Mouse (Mus musculus): ENCODE measurements around the gene Rasal2. TPM values are rescaled to one million over a fixed set of nuclear protein-coding genes. Genes with fewer than 3 reads are reported as not detected.

Rasal2 gene
- total RNA-seq, 2 experiments from 2014 or later: 87.6 to 90.9 TPM

DNA sequence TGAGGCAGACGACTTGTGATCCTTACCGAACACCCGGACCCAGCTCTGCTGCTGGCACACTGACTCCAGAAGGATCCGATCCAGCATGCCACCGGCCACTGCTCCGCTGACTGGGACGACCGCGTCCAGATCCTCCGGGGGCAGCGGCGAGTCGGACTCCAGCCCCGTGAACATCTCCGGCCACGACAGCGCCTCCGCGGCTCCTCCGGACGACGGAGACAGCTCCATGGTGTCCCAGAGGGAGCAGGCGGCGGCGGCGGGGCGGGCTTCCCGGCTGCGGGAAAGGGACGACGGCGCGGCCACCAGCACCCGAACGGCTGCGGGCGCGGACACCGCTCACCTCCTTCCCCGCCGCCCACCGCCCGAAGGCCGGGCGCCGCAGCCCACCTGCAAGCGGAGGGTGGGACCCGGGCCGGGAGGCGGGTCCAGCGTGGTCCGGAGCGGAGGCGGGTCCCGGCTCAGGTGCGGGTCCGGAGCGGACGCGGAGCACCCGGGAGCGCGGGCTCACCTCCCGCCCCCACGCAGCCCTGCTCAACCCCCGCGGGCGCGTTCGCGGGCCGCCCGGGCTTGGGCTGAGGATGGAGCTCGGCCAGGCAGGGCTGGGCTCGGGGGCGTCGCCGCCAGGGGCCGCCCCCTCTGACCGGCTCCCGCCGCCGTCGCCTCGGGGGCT, 549 bp downstream of the Rasal2 start:
- TF ChIP-seq CTCF (IDR thresholded peaks at IDR 0.05): no peak; the same call in 1 of the 2 replicates
- Histone ChIP-seq H3K4me3 (peak overlapping the region; percentile 80), H3K27ac (peak overlapping the region; percentile 94)
- DNase-seq (ENCODE audit: extremely low spot score in 1 of 2, low spot score in 2 of 2): peak; percentile 57 to 70
- intact Hi-C loops (cut with DNase I): loop anchor here (1.0 to 2.0 kb wide), 2 partner anchors 31 to 125 kb away; no protein-coding TSS in a partner anchor

DNA sequence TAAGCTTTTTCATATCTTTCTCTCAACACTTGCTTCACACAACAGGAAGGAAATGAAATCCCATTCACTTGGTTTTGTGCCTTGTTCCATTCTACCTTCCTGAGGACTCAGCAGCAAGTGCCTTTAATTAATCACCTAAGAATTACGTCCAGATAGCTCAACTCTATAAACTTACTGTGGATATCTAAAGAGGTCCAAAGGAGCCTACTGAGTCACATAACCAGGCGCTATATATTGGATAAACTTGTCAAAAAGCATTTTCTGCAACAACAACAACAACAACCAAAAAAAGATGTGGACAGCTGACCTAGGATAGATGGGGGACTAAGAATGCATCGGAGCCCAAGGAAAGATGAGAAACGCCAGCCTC, 1.1 kb downstream of the Rasal2 start:
- Histone ChIP-seq H3K4me3 (peak overlapping the region; percentile 80), H3K27ac (peak overlapping the region; percentile 94)
- intact Hi-C loops (cut with DNase I): no loop called here
- DNase-seq (ENCODE audit: extremely low spot score in 1 of 2, low spot score in 2 of 2): no peak
- no peak for TF ChIP-seq CTCF (IDR thresholded peaks at IDR 0.05)

DNA sequence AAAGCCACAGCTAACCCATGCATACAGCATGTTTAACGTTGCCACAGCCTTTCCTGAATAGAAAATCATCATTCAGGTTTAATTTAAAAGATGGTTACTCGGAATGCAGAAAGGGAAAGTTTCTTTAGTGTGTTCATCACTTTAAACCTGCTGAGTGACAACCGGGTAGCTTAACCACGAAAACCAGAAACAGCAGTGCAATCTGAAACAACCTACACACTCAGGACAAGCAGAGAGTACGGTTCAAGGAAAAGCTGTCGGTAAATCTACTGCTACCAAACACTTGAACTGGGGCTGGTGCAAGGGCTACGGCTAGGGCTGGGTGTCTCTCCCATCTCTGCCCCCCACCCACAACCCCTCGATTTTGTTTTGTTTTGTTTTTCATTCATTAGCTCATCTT, 1.5 kb downstream of the Rasal2 start:
- H3K27ac ChIP-seq: peak overlapping the region; percentile 94
- peak overlapping the region; percentile 80 for H3K4me3 ChIP-seq
- intact Hi-C loops (cut with DNase I): no loop called here
- no peak for TF ChIP-seq CTCF (IDR thresholded peaks at IDR 0.05)
- DNase-seq (ENCODE audit: extremely low spot score in 1 of 2, low spot score in 2 of 2): no peak

DNA sequence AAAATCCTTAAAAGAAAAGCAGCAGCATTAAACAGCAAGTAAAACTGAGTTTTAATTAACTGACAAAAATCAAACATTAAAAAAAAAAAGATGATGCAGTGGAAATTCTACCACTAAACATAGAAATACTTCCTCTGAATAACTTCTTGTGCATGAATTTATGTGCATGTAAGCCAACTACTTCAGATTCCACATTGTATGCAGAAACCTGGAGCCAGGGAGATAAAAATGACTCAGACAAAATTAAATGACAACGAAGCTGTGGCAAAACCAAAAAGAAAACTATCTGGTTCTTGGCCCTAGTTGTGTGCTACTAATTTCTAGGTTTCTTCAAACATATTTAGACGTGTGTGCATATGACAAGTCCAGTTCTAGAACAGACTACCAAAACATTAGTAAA, 2.7 kb downstream of the Rasal2 start:
- TF ChIP-seq CTCF (IDR thresholded peaks at IDR 0.05): no peak
- intact Hi-C loops (cut with DNase I): no loop called here
- Histone ChIP-seq H3K4me3 (peak overlapping the region; percentile 80), H3K27ac (no peak overlapping the region)
- no peak for DNase-seq (ENCODE audit: extremely low spot score in 1 of 2, low spot score in 2 of 2)

DNA sequence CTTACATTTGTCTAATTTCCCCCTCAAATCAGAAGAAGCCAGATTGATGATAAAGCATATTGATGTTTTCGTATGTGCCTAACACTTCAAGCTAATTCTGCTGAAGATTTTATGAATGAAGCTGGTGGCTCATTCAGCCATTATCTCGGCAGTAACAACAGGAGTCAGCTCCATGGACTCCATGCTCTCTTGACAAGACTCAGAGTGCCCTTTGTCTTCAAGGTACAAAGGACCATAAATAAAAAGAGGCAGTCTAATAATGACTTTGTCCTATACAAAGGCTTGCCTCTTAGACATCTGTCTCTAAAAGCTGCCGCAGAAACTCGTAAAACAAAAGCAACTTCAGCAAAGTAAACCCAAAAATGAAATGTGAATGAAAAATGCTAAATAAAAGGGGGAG, 24.4 kb downstream of the Rasal2 start:
- no peak overlapping the region for H3K27ac ChIP-seq
- TF ChIP-seq CTCF (IDR thresholded peaks at IDR 0.05): no peak
- intact Hi-C loops (cut with DNase I): no loop called here
- no peak for DNase-seq (ENCODE audit: extremely low spot score in 1 of 2, low spot score in 2 of 2)
- H3K4me3 ChIP-seq: no peak overlapping the region

DNA sequence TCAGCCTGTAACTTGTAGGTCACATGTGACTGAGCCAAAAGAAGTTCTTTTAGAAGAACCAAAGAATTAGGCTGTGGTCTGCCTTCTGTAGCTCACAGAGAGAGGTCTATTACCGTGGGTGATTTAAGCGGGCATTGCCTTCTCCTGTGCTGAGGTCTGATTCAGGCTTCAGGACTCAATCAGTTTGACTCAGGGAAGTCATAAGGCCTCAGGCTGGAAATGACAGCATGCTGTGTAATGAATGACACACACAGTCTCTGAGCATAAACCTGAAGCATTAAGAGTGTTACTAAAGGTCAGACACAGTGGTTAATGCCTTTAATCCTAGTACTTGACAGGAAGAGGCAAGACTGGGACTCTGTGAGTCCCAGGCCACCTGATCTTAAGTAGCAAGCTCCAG, 31.7 kb downstream of the Rasal2 start:
- intact Hi-C loops (cut with DNase I): no loop called here
- DNase-seq (ENCODE audit: extremely low spot score in 1 of 2, low spot score in 2 of 2): no peak
- H3K27ac ChIP-seq: no peak overlapping the region
- no peak for TF ChIP-seq CTCF (IDR thresholded peaks at IDR 0.05)
- no peak overlapping the region for H3K4me3 ChIP-seq

DNA sequence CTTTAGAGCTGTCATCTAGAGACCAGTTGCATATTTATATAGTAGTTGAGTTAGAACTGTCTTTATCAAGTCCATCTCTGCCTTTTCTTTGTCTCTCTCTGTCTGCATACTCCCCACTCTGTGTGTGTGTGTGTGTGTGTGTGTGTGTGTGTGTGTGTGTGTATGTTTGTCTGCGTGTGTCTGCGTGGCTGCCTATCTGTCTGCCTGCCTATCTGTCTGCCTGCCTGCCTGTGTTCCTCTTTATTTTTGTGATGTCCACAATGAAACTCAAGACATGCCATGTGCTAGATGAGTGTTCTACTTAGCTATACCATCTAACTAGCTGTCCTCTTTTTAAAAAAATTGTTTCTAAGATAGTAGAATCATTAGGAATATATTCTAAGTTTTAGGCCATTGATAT, 42.0 kb downstream of the Rasal2 start:
- no peak for DNase-seq (ENCODE audit: extremely low spot score in 1 of 2, low spot score in 2 of 2)
- no peak overlapping the region for H3K4me3 ChIP-seq
- no peak for TF ChIP-seq CTCF (IDR thresholded peaks at IDR 0.05)
- intact Hi-C loops (cut with DNase I): no loop called here
- no peak overlapping the region for H3K27ac ChIP-seq

DNA sequence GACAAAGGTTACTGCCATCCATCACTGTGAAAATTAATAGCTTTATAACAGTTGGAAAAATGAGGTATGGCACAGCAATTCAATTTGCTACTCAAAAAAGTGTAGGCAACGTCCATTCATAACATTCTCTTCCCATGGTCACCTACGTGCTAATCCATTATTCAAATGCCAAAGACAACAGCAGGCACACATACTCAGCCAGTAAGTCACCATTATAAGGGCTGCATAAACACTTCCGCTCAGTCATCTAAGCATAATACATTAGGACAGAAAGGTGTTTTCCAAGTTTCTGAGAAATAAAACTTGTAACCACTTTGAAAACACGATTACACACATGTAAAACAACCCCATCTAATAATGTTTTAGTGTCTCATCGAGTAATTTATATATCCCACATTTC, 44.1 kb downstream of the Rasal2 start:
- no peak overlapping the region for H3K27ac ChIP-seq
- no peak for DNase-seq (ENCODE audit: extremely low spot score in 1 of 2, low spot score in 2 of 2)
- H3K4me3 ChIP-seq: no peak overlapping the region
- TF ChIP-seq CTCF (IDR thresholded peaks at IDR 0.05): no peak
- intact Hi-C loops (cut with DNase I): no loop called here

DNA sequence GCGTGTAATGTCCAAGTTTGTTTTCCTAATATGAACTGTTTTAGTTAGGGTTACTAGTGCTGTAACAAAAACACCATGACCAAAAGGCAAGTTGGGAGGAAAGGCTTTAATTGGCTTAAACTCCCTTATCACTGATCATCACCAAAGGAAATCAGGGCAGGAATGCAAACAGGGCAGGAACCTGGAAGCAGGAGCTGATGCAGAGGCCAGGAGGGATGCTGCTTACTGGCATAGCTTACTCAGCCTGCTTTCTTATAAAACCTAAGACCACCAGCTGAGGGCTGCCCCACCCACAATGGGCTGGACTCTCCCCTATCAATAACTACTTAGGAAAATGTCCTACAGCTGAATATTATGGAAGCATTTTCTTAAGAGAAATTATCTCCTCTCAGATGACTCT, 65.7 kb downstream of the Rasal2 start:
- intact Hi-C loops (cut with DNase I): loop anchor here (2.0 kb wide), 1 partner anchor 32 kb away; no protein-coding TSS in a partner anchor
- no peak overlapping the region for H3K27ac ChIP-seq

DNA sequence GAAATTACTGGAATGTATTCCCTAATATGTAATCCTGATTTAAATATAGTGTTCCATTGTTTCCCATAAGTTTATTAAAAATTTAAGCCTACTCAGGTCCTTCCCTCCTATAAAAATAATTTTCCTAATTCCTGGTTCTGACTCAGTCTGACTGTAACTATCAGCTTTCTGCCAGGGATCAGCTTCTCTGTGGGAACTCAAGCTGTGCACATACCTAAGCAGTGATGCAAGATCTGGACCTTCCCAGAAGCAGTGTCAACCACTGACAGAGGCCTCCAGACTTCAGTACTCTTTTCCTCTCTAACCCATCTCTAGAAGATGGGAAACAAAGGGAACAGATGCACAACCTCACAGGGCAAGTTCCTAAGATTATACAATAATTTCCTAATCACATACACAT, 68.9 kb downstream of the Rasal2 start:
- TF ChIP-seq CTCF (IDR thresholded peaks at IDR 0.05): no peak
- H3K4me3 ChIP-seq: no peak overlapping the region
- DNase-seq (ENCODE audit: extremely low spot score in 1 of 2, low spot score in 2 of 2): no peak
- intact Hi-C loops (cut with DNase I): no loop called here
- no peak overlapping the region for H3K27ac ChIP-seq

More for the DNA sequence above, 65.7 kb downstream of the Rasal2 start:
- no peak for DNase-seq (ENCODE audit: extremely low spot score in 1 of 2, low spot score in 2 of 2)
- H3K4me3 ChIP-seq: no peak overlapping the region
- TF ChIP-seq CTCF (IDR thresholded peaks at IDR 0.05): no peak

DNA sequence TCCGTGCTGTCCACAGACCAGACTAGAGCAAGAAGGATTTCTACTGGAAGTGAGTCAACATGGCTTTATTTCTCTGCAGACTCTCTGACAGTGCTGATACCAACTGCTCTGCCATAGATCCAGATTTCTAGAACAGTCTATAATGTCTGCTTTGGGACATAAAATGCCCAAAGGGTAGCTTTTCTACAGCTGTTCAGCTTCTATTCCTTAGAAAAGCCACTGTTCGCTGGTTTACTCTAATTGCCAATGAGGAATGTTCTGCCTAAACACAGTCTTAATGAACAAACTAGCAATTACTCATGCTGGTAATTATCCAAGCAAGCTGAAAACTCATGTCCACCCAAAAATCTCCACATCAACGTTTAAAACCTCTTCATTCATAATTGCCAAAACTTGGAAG, 77.6 kb downstream of the Rasal2 start:
- no peak overlapping the region for H3K27ac ChIP-seq
- DNase-seq (ENCODE audit: extremely low spot score in 1 of 2, low spot score in 2 of 2): no peak
- H3K4me3 ChIP-seq: no peak overlapping the region
- no peak for TF ChIP-seq CTCF (IDR thresholded peaks at IDR 0.05)
- intact Hi-C loops (cut with DNase I): no loop called here

DNA sequence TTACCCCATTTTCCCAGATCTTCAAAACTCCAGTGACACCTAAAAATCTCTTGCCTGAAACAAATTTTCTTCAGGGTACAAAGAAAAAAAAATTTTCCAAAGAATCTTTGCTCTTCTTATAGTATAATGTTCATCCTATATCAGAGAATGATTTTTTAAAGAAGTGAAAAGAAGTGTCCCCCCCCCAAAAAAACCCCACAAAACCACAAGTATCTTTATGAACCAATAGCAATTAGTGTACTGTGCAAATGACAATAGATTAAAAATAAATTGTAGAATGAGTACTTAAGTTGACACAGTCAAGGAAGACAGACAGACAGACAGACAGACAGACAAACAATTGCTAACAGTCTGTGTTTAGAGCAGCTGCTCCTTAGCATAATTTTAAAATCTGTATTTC, 84.3 kb downstream of the Rasal2 start:
- no peak overlapping the region for H3K27ac ChIP-seq
- intact Hi-C loops (cut with DNase I): no loop called here
- DNase-seq (ENCODE audit: extremely low spot score in 1 of 2, low spot score in 2 of 2): no peak
- H3K4me3 ChIP-seq: no peak overlapping the region
- TF ChIP-seq CTCF (IDR thresholded peaks at IDR 0.05): no peak

DNA sequence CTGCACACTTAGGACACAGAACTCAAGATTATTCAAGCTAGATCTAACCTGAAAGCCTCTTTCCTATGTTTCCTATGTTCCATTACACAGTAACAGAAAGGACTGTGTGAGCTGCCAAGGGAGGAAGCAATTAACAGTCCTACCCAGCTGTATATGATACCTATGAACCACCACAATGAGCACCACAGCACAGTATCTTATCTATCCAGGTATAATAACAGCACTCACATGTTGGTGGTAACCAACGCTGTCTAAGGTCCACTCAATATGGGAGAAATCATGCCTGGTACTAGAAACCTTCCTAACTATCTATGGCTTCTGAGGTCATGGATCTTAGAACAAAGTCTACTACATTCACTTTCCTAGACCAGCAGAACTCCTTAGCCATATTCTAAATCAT, 89.3 kb downstream of the Rasal2 start:
- Histone ChIP-seq H3K4me3 (no peak overlapping the region), H3K27ac (no peak overlapping the region)
- no peak for DNase-seq (ENCODE audit: extremely low spot score in 1 of 2, low spot score in 2 of 2)
- intact Hi-C loops (cut with DNase I): no loop called here
- no peak for TF ChIP-seq CTCF (IDR thresholded peaks at IDR 0.05)

Measured in left cerebral cortex, adult 2 months (tissue).